Mouse (Mus musculus) cortical plate, adult 2 months (tissue): ENCODE results near the gene Ttc34.

Source experiments
- CTCF ChIP-seq: fragments of 200-500 bp; IDR thresholded peaks from 2 replicates; pipeline ENCODE4 v1.5.1; 2011; ENCODE audit warnings: mild to moderate bottlenecking, control low read depth, low read length; ENCODE audit not compliant: insufficient read depth; ENCODE audit errors: extremely low read depth
- POLR2A ChIP-seq: fragments of 200-500 bp; IDR thresholded peaks from 2 replicates; pipeline ENCODE4 v1.6.1; 2011; ENCODE audit warnings: mild to moderate bottlenecking, low read length, control low read depth; ENCODE audit not compliant: insufficient read depth; ENCODE audit errors: extremely low read depth

DNA sequence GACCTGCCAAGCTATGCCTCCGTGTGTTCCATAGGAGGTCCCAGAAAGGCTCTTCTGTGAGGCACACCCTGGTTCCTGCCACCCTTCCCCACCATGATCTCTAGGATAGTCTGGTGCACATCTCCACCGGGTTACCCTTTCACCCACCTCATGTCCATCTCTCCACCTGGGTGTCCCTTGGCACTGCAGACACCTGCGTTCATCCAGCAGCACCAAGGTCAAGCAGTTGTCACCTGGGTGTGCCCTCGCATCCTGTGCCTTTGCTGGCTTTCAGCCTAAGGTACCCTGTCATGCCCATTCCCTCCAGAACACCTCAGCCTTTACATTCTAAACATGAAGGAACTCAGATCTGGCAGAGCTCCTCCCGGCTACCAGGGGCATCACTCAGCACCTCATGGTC is 29.1 kb downstream of the Ttc34 start:
- no peak for TF ChIP-seq CTCF
- no peak for TF ChIP-seq POLR2A
